Mouse (Mus musculus): ENCODE data around the gene Mag. TPM values are rescaled to one million over a fixed set of nuclear protein-coding genes. Genes with fewer than 3 reads are reported as not detected.

Mag gene
- total RNA-seq, 1 experiment, result 0.22 TPM

GRCm38 (mm10) chr7:30895217-30895616 is 19.5 kb downstream of the Mag start:
- H3K27ac ChIP-seq (ENCODE audit: insufficient read depth, low read depth, low read length, poor library complexity, severe bottlenecking), result no peak overlapping the region
- H3K4me1 ChIP-seq (ENCODE audit: control insufficient read depth in 2 of 2, insufficient read depth in 2 of 2, low read length in 2 of 2, poor library complexity in 1 of 2), result peaks cover 0 to 7% of the 10 kb centered on the region in 2 experiments; a peak in 1 of 4 replicates
- no peaks in the 10 kb centered on the region for H3K9me3 ChIP-seq (ENCODE audit: control insufficient read depth, insufficient read depth, low read depth, low read length)
- TF ChIP-seq ZC3H11A (IDR thresholded peaks at IDR 0.05; ENCODE audit: borderline replicate concordance, low read depth, low read length), result no peak
- TF ChIP-seq MAFK (IDR thresholded peaks at IDR 0.05; ENCODE audit: insufficient read depth, low read depth, low read length), result no peak
- no peak for TF ChIP-seq CHD2 (IDR thresholded peaks at IDR 0.05; ENCODE audit: low read depth, low read length)
- no peak for TF ChIP-seq HCFC1 (IDR thresholded peaks at IDR 0.05; ENCODE audit: borderline replicate concordance, insufficient read depth, low read length)
- no peak overlapping the region for H3K4me3 ChIP-seq (ENCODE audit: insufficient read depth in 1 of 2, low read depth in 1 of 2, low read length in 2 of 2, poor library complexity in 1 of 2, severe bottlenecking in 1 of 2)
- no peak for DNase-seq (ENCODE audit: low read depth, low spot score)
- in situ Hi-C loops (cut with MboI; ENCODE audit: low sequenced_read_pairs in 2 of 2, unreplicated experiment in 2 of 2), result no loop called here
- no peaks in the 10 kb centered on the region for H3K36me3 ChIP-seq (ENCODE audit: control insufficient read depth, insufficient read depth, low read length, poor library complexity, severe bottlenecking)
- H3K9ac ChIP-seq (ENCODE audit: insufficient read depth, low read depth, low read length, poor library complexity, severe bottlenecking), result no peak overlapping the region

- Histone ChIP-seq H3K9me3 (ENCODE audit: control insufficient read depth, insufficient read depth, low read depth, low read length) (no peaks in the 10 kb centered on the region), H3K4me3 (ENCODE audit: insufficient read depth in 1 of 2, low read depth in 1 of 2, low read length in 2 of 2, poor library complexity in 1 of 2, severe bottlenecking in 1 of 2) (no peak overlapping the region), H3K36me3 (ENCODE audit: control insufficient read depth, insufficient read depth, low read length, poor library complexity, severe bottlenecking) (no peaks in the 10 kb centered on the region), H3K27ac (ENCODE audit: insufficient read depth, low read depth, low read length, poor library complexity, severe bottlenecking) (no peak overlapping the region), H3K4me1 (ENCODE audit: control insufficient read depth in 2 of 2, insufficient read depth in 2 of 2, low read length in 2 of 2, poor library complexity in 1 of 2) (peaks cover 0 to 7% of the 10 kb centered on the region in 2 experiments; a peak in 1 of 4 replicates), H3K9ac (ENCODE audit: insufficient read depth, low read depth, low read length, poor library complexity, severe bottlenecking) (no peak overlapping the region)
- DNase-seq (ENCODE audit: low read depth, low spot score), result no peak
- TF ChIP-seq CHD2 (IDR thresholded peaks at IDR 0.05; ENCODE audit: low read depth, low read length) (no peak), ZC3H11A (IDR thresholded peaks at IDR 0.05; ENCODE audit: borderline replicate concordance, low read depth, low read length) (no peak), HCFC1 (IDR thresholded peaks at IDR 0.05; ENCODE audit: borderline replicate concordance, insufficient read depth, low read length) (no peak), ZNF384 (IDR thresholded peaks at IDR 0.05; ENCODE audit: low read depth, low read length) (no peak), MAFK (IDR thresholded peaks at IDR 0.05; ENCODE audit: insufficient read depth, low read depth, low read length) (no peak)
- in situ Hi-C loops (cut with MboI; ENCODE audit: low sequenced_read_pairs in 2 of 2, unreplicated experiment in 2 of 2), result no loop called here
These were observed 22.2 kb downstream of the Mag start for GRCm38 (mm10) chr7:30892515-30892914.

GRCm38 (mm10) chr7:30891746-30892145 is 22.9 kb downstream of the Mag start:
- H3K36me3 ChIP-seq (ENCODE audit: control insufficient read depth, insufficient read depth, low read length, poor library complexity, severe bottlenecking), result no peaks in the 10 kb centered on the region
- H3K4me3 ChIP-seq (ENCODE audit: insufficient read depth in 1 of 2, low read depth in 1 of 2, low read length in 2 of 2, poor library complexity in 1 of 2, severe bottlenecking in 1 of 2), result no peak overlapping the region
- no peak for DNase-seq (ENCODE audit: low read depth, low spot score)

GRCm38 (mm10) chr7:30890681-30891080 is 24.0 kb downstream of the Mag start:
- H3K27ac ChIP-seq (ENCODE audit: insufficient read depth, low read depth, low read length, poor library complexity, severe bottlenecking), result no peak overlapping the region
- H3K36me3 ChIP-seq (ENCODE audit: control insufficient read depth, insufficient read depth, low read length, poor library complexity, severe bottlenecking), result no peaks in the 10 kb centered on the region
- H3K9me3 ChIP-seq (ENCODE audit: control insufficient read depth, insufficient read depth, low read depth, low read length), result no peaks in the 10 kb centered on the region
- TF ChIP-seq HCFC1 (IDR thresholded peaks at IDR 0.05; ENCODE audit: borderline replicate concordance, insufficient read depth, low read length), result no peak
- TF ChIP-seq ZC3H11A (IDR thresholded peaks at IDR 0.05; ENCODE audit: borderline replicate concordance, low read depth, low read length), result no peak
- no peak for TF ChIP-seq ZNF384 (IDR thresholded peaks at IDR 0.05; ENCODE audit: low read depth, low read length)
- no peak for TF ChIP-seq CHD2 (IDR thresholded peaks at IDR 0.05; ENCODE audit: low read depth, low read length)
- no peak for TF ChIP-seq MAFK (IDR thresholded peaks at IDR 0.05; ENCODE audit: insufficient read depth, low read depth, low read length)
- H3K4me3 ChIP-seq (ENCODE audit: insufficient read depth in 1 of 2, low read depth in 1 of 2, low read length in 2 of 2, poor library complexity in 1 of 2, severe bottlenecking in 1 of 2), result no peak overlapping the region
- H3K9ac ChIP-seq (ENCODE audit: insufficient read depth, low read depth, low read length, poor library complexity, severe bottlenecking), result no peak overlapping the region
- in situ Hi-C loops (cut with MboI; ENCODE audit: low sequenced_read_pairs in 2 of 2, unreplicated experiment in 2 of 2), result no loop called here
- DNase-seq (ENCODE audit: low read depth, low spot score), result no peak
- H3K4me1 ChIP-seq (ENCODE audit: control insufficient read depth in 2 of 2, insufficient read depth in 2 of 2, low read length in 2 of 2, poor library complexity in 1 of 2), result peaks cover 0 to 7% of the 10 kb centered on the region in 2 experiments; a peak in 1 of 4 replicates

More at GRCm38 (mm10) chr7:30891746-30892145, 22.9 kb downstream of the Mag start:
- TF ChIP-seq MAFK (IDR thresholded peaks at IDR 0.05; ENCODE audit: insufficient read depth, low read depth, low read length) (no peak), ZC3H11A (IDR thresholded peaks at IDR 0.05; ENCODE audit: borderline replicate concordance, low read depth, low read length) (no peak), HCFC1 (IDR thresholded peaks at IDR 0.05; ENCODE audit: borderline replicate concordance, insufficient read depth, low read length) (no peak), CHD2 (IDR thresholded peaks at IDR 0.05; ENCODE audit: low read depth, low read length) (no peak), ZNF384 (IDR thresholded peaks at IDR 0.05; ENCODE audit: low read depth, low read length) (no peak)
- Histone ChIP-seq H3K9me3 (ENCODE audit: control insufficient read depth, insufficient read depth, low read depth, low read length) (no peaks in the 10 kb centered on the region), H3K27ac (ENCODE audit: insufficient read depth, low read depth, low read length, poor library complexity, severe bottlenecking) (no peak overlapping the region), H3K4me1 (ENCODE audit: control insufficient read depth in 2 of 2, insufficient read depth in 2 of 2, low read length in 2 of 2, poor library complexity in 1 of 2) (peaks cover 0 to 7% of the 10 kb centered on the region in 2 experiments; a peak in 1 of 4 replicates), H3K9ac (ENCODE audit: insufficient read depth, low read depth, low read length, poor library complexity, severe bottlenecking) (no peak overlapping the region)
- in situ Hi-C loops (cut with MboI; ENCODE audit: low sequenced_read_pairs in 2 of 2, unreplicated experiment in 2 of 2), result no loop called here

- Histone ChIP-seq H3K9me3 (ENCODE audit: control insufficient read depth, insufficient read depth, low read depth, low read length) (no peaks in the 10 kb centered on the region), H3K4me3 (ENCODE audit: insufficient read depth in 1 of 2, low read depth in 1 of 2, low read length in 2 of 2, poor library complexity in 1 of 2, severe bottlenecking in 1 of 2) (no peak overlapping the region), H3K36me3 (ENCODE audit: control insufficient read depth, insufficient read depth, low read length, poor library complexity, severe bottlenecking) (no peaks in the 10 kb centered on the region), H3K4me1 (ENCODE audit: control insufficient read depth in 2 of 2, insufficient read depth in 2 of 2, low read length in 2 of 2, poor library complexity in 1 of 2) (peaks cover 0 to 7% of the 10 kb centered on the region in 2 experiments; a peak in 1 of 4 replicates), H3K27ac (ENCODE audit: insufficient read depth, low read depth, low read length, poor library complexity, severe bottlenecking) (no peak overlapping the region), H3K9ac (ENCODE audit: insufficient read depth, low read depth, low read length, poor library complexity, severe bottlenecking) (no peak overlapping the region)
- no peak for TF ChIP-seq ZNF384 (IDR thresholded peaks at IDR 0.05; ENCODE audit: low read depth, low read length)
- no peak for TF ChIP-seq HCFC1 (IDR thresholded peaks at IDR 0.05; ENCODE audit: borderline replicate concordance, insufficient read depth, low read length)
- TF ChIP-seq ZC3H11A (IDR thresholded peaks at IDR 0.05; ENCODE audit: borderline replicate concordance, low read depth, low read length), result no peak
- TF ChIP-seq MAFK (IDR thresholded peaks at IDR 0.05; ENCODE audit: insufficient read depth, low read depth, low read length), result no peak
- no peak for TF ChIP-seq CHD2 (IDR thresholded peaks at IDR 0.05; ENCODE audit: low read depth, low read length)
- in situ Hi-C loops (cut with MboI; ENCODE audit: low sequenced_read_pairs in 2 of 2, unreplicated experiment in 2 of 2), result no loop called here
- no peak for DNase-seq (ENCODE audit: low read depth, low spot score)
These were observed 25.9 kb downstream of the Mag start for GRCm38 (mm10) chr7:30888786-30889185.
